Mouse (Mus musculus): Measurements from ENCODE around the gene Gabrr2. TPM values are rescaled to one million over a fixed set of nuclear protein-coding genes. Genes with fewer than 3 reads are reported as not detected.
"Not testable (repeated sequence)": the region's sequence is repeated elsewhere in the genome, so short reads cannot be mapped to it uniquely, and the experiment has no call there.

Gabrr2 gene
- total RNA-seq, 1 experiment from 2014 or later = 0.81 TPM

GRCm38 (mm10) chr4:33067331-33067730, 4.5 kb downstream of the Gabrr2 start:
- ATAC-seq (ENCODE audit: extremely low read depth, insufficient number of reproducible peaks, low FRiP score, poor library complexity, severe bottlenecking) = no peak

- ATAC-seq (ENCODE audit: extremely low read depth, insufficient number of reproducible peaks, low FRiP score, poor library complexity, severe bottlenecking) = no peak
Measured at GRCm38 (mm10) chr4:33067826-33068225, 5.0 kb downstream of the Gabrr2 start.

GRCm38 (mm10) chr4:33068894-33069293, 6.1 kb downstream of the Gabrr2 start:
- ATAC-seq (ENCODE audit: extremely low read depth, insufficient number of reproducible peaks, low FRiP score, poor library complexity, severe bottlenecking) = no peak

DNA sequence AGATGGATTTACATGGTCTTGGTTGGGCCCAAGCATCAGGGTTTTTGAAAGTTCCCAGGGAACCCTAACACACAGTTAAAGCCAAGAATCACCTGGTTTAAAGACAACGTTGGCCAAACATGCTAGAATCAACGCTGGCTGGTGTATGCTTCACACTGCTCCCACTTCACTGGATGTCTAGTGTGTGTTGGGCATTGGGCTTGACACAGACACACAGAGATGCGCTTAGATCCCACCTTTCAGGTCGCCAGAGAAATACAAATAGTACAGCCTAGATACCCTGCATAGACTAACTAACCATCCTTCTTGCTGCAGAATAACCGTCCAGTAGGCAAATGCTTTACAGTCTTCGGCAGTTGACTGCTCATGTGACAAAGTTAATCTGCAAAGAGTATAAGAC, 7.5 kb downstream of the Gabrr2 start:
- ATAC-seq (ENCODE audit: extremely low read depth, insufficient number of reproducible peaks, low FRiP score, poor library complexity, severe bottlenecking) = no peak

DNA sequence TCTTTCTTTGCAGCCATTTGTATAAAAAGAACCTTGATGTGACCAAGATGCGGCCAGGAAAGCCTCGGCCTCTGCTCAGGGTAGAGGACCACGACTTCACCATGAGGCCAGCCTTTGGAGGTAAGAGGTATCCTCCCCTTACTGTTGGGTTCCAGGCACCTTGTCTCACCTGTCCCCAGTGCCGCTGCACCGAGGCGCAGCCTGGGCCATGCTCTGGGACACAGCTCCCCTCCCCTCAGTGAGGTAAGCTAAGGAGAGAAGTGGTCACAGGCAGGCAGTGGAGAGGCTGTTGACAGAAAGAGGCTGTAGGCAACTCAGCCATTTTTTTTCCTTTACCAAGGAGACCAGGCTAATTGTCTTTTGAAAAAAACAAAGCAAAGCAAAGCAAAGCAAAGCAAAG, 8.5 kb downstream of the Gabrr2 start:
- no peak for ATAC-seq (ENCODE audit: extremely low read depth, insufficient number of reproducible peaks, low FRiP score, poor library complexity, severe bottlenecking)

- ATAC-seq (ENCODE audit: extremely low read depth, insufficient number of reproducible peaks, low FRiP score, poor library complexity, severe bottlenecking) = peak; percentile 88
Measured at GRCm38 (mm10) chr4:33072526-33073161, 9.8 kb downstream of the Gabrr2 start.

GRCm38 (mm10) chr4:33074406-33074805, 11.6 kb downstream of the Gabrr2 start:
- ATAC-seq (ENCODE audit: extremely low read depth, insufficient number of reproducible peaks, low FRiP score, poor library complexity, severe bottlenecking) = no peak

DNA sequence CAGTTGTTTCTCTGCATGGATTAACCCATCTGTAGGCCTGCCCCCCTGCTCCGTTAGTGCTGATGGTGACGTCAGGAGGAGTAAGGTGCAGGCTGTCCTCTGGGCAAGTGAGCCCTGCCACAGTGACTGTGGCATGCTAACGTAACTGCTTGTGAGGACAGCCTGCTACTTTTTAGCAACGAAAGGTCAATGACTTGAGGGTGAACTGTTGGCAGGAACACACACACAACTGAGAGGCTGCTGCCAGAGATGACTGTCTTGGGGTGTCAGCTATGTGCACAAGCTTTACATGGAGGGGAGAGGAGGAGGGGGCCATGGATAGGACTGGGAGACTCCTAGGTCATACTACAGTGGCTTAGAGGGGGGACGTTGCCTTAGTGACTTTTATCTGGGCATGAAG, 12.1 kb downstream of the Gabrr2 start:
- ATAC-seq (ENCODE audit: extremely low read depth, insufficient number of reproducible peaks, low FRiP score, poor library complexity, severe bottlenecking) = no peak

DNA sequence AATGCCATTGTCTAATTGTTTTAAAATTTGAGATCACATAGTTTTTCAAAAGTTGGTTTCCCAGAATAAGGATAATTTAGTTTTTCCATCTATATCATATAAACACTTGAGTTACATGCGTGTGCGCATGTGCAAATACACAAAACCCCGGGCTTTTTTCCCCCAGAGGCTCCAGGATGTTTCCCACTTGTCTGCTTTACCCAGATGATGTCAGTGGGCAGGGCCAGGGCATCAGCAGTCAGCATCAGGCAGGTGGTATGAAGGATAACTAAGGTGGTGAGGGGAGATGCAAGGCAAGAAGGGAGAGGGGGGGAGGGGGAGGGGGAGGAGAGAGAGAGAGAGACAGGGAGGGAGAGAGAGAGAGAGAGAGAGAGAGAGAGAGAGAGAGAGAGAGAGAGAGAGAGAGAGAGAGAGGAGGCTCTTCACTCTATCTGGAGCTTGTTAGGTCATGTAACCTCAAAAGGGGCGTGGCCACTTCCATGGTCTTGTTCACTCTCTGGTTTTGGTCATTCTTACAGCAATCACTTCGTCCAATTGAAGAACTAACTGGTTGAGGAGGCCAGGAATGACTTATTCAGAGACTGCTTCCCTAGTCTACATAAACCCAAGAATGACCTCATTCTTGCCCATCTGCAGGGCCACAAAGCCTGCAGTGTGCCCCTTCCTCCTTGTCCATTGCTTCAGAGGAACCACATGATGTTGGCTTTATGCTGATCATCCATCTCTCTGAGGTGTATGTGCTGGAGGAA, 13.2 kb downstream of the Gabrr2 start:
- ATAC-seq (ENCODE audit: extremely low read depth, insufficient number of reproducible peaks, low FRiP score, poor library complexity, severe bottlenecking) = no peak

DNA sequence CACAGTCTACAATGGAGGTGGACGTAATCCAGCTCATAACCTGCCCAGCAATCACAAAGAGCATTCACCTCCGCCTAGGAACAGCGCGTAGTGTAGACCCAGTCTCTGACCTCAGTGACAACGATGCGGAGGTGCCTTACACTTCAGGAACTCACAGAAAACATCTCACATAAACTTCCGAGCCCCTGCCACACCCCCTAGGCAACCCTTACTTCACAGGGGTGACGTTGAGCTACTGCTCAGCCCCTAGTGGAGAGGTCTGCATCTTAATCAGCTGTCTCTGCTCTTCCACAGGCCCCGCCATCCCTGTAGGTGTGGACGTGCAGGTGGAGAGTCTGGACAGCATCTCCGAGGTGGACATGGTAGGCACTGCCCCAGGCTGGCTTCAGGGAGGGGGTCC, 14.4 kb downstream of the Gabrr2 start:
- ATAC-seq (ENCODE audit: extremely low read depth, insufficient number of reproducible peaks, low FRiP score, poor library complexity, severe bottlenecking) = no peak

DNA sequence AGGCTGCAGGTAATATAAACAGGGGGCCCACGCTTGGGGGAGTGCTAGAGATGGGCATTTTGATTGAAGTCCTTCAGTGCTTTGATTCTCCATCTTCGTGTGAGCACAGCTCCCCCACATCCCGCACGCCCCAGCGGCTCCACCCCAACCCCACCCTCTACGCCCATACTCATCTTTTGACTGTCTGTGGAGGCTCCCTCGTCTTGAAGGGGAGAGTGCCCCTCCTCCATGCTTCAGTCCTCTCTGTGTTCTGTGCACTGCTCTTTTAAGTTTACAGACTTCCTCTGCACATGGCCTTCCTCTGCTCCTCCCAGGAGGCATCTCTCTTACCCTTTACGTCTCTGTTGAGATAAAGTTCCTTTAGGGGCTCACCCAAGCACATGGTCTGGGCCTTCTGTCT, 14.9 kb downstream of the Gabrr2 start:
- ATAC-seq (ENCODE audit: extremely low read depth, insufficient number of reproducible peaks, low FRiP score, poor library complexity, severe bottlenecking) = no peak

- ATAC-seq (ENCODE audit: extremely low read depth, insufficient number of reproducible peaks, low FRiP score, poor library complexity, severe bottlenecking) = no peak
Measured at GRCm38 (mm10) chr4:33078492-33078891, 15.7 kb downstream of the Gabrr2 start.

GRCm38 (mm10) chr4:33099118-33099694, 36.4 kb downstream of the Gabrr2 start:
- no peak for ATAC-seq (ENCODE audit: extremely low read depth, insufficient number of reproducible peaks, low FRiP score, poor library complexity, severe bottlenecking)

DNA sequence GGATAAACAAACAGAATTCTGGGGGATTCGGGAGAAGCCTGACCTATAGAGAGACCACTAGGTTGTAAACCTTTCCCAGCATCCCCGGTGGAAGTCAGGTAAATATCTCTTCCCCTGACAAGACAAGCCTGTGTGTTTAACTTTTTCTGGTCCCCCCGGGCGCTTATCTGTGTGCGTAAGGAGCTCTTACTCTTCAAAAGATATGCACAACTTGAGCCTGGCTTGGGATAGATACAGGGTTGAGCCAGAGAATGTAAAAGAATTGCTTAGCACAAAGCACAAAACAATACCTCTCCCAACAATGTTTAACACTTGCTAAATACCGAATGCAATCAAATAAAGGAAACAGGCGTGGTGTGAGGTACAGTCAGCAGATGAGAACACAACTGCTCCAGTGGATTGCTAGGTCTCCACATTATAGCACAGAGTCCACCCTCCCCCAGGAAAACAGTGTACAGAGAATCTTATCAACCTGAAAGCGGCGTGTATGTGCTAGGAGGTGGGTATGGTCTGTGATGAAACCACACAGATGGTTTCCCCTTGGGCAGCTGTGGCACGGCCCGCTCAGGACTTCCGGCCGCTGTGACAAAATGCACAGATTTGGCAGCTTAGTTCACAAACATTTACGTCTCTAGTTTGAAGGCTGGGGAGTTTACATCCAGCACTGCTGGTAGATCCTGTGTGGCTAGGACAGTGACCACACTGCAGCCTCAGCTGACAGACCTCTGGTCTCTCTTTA, 47.1 kb downstream of the Gabrr2 start:
- ATAC-seq (ENCODE audit: extremely low read depth, insufficient number of reproducible peaks, low FRiP score, poor library complexity, severe bottlenecking) = peak; percentile 37; the same call in 1 of the 2 replicates

DNA sequence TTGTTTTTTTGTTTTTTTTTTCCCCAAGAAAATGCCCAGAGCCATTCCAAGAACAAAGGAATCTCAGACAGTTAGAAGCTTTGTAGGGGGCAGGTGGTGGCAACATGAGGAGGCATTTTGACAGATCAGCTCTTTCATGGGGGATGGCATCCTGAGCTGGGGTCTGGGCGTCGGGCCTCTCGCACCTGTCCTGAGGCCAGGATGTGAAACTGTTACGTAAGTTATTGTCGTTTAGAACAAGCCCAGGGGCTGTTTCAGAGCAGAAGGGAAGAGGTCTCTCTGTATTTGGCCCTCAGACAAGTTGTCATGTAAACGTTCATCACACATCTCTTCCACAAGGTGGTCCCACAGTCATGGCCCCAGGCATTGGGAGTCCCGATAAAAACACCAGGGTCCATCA, 48.0 kb downstream of the Gabrr2 start:
- ATAC-seq (ENCODE audit: extremely low read depth, insufficient number of reproducible peaks, low FRiP score, poor library complexity, severe bottlenecking) = peak; percentile 31; the same call in 1 of the 2 replicates

DNA sequence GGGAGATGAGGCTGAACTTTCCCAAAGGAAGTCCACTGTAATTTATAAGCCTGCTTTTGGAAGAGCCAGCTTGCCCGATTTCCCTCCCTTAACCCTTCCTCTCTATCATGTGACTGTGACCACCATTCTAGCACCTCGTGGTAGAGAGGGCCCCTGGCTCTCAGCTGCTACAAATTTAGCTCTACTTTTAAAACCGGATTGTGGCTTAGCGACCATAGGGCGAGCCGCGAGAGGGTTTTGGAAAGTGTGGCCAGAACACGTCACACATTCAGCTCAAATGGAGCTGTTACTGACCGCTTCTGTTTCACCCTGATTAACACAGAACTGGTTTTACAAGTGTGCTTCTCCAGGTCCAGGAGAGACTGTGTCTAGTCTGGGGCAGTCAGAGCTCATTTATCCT, 48.6 kb downstream of the Gabrr2 start:
- ATAC-seq (ENCODE audit: extremely low read depth, insufficient number of reproducible peaks, low FRiP score, poor library complexity, severe bottlenecking) = 0 out of 2 replicates have a peak, but pooled peaks have one; percentile 2

GRCm38 (mm10) chr4:33112866-33113265, 50.1 kb downstream of the Gabrr2 start:
- not testable (repeated sequence) for ATAC-seq (ENCODE audit: extremely low read depth, insufficient number of reproducible peaks, low FRiP score, poor library complexity, severe bottlenecking)

DNA sequence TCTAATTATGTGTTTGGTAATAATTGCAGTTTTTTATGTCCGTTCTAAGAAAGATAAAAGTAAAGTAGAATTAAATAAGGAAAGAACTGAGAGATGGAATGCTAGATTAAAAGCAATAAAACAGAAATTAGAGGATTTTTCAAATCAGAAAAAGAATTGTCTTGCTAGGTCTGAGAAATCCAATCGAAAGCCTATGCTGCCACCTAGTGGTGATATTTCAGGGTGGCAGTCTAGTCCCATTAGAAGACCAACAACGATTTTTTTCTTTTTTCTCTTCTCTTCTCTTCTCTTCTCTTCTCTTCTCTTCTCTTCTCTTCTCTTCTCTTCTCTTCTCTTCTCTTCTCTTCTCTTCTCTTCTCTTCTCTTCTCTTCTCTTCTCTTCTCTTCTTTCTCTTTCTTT, 56.3 kb downstream of the Gabrr2 start:
- ATAC-seq (ENCODE audit: extremely low read depth, insufficient number of reproducible peaks, low FRiP score, poor library complexity, severe bottlenecking) = peak; percentile 70

DNA sequence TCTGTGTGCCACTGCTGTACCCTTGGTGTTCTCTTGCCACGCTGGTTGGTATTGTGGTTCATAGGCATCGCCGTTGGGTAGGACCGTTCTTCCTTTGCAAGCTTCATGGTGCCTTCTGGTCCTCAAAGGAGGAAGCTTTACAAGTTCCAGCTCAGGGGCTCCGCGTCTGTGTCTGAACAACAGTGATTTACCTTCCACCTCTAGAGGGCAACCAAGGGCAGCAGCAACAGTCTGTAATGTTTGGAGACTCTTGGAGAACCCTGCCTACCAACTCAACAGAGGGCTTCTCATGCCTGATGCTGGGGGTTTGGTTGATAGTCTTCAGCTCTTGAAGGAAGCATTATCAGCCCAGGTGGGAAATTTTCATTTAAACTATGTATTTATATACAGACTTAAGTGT, 61.7 kb downstream of the Gabrr2 start:
- peak; percentile 58 for ATAC-seq (ENCODE audit: extremely low read depth, insufficient number of reproducible peaks, low FRiP score, poor library complexity, severe bottlenecking)

All from neutrophil, adult 5-6 weeks (primary cell).